Comparison of ENCODE assay signal across 15 mouse cellular contexts in the genomic region with DNA sequence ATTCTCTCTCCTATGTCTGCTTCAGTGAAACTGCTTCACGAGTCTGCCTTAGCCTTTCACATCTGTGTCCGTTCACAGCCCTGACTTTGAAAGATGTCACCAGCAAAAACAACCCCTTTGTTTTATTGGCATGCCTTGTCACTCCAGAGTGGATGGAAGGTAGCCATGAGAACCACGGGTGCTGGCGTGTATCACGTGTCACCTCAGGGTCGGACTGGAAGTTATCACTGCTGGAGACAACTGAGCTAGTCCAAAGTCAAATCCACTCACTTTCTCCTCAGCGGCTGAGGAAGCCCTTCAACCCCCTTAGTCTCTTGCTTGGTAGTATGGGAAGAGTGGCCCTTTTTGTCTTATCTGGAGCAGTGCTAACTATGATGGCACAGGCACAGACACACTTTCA.
"Had no signal": no experiment of that assay in that cellular context is flagged by ENCODE, and none has a peak within 500 bp of the region (broad histone marks: within the 10 kb centered on the region; RNA-seq: fewer than 3 reads in every experiment).

No protein-coding gene starts in this region.

- DNase-seq: kidney, postnatal 10 days; kidney, postnatal 36 days; liver; lung, adult 2 months; lung, postnatal 14 days; lung, postnatal 4 days; midbrain, embryonic 14.5 days; thymus, adult 2 months; thymus, postnatal 25 days had no signal

- H3K27ac ChIP-seq: kidney, embryonic 15.5 days; limb, embryonic 10.5 days; limb, embryonic 13.5 days; liver, embryonic 12.5 days; liver, embryonic 15.5 days; stomach, postnatal 0 days had no signal

- H3K4me1 ChIP-seq: limb, embryonic 10.5 days; liver, embryonic 12.5 days; liver, embryonic 15.5 days had no signal

- H3K9me3 ChIP-seq: kidney, embryonic 15.5 days; limb, embryonic 10.5 days; limb, embryonic 13.5 days; liver, embryonic 12.5 days; liver, embryonic 15.5 days had no signal

- H3K27me3 ChIP-seq: kidney, embryonic 15.5 days; limb, embryonic 13.5 days; liver, embryonic 12.5 days; liver, embryonic 15.5 days had no signal

- H3K9ac ChIP-seq: kidney, embryonic 15.5 days; limb, embryonic 13.5 days; liver, embryonic 12.5 days; liver, embryonic 15.5 days had no signal

- H3K36me3 ChIP-seq: kidney, embryonic 15.5 days; limb, embryonic 10.5 days; limb, embryonic 13.5 days; liver, embryonic 12.5 days; liver, embryonic 15.5 days had no signal

- H3K4me3 ChIP-seq: kidney, embryonic 15.5 days; limb, embryonic 10.5 days; limb, embryonic 13.5 days; liver, embryonic 12.5 days; liver, embryonic 15.5 days had no signal
